16 mouse cellular contexts compared by ENCODE assay signal in the genomic region with DNA sequence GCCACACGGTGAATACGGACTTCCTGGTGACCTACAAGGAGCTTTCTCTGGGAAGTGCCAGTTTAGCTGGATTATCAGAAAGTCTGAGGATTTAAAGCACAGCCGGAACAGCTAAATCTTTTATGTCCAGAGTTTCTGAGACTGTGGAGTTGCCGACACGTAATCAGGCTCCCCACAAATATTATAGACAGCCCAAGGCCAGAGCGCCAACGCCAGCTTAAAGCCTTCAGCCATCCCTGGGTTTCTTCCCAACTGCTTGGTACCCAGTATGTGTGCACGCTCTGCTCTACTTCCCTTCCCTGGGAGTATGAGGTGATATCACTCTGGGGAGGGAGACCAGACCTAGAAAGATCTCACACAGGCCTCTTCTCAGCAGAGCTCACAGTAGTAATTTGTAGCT. TPM values are rescaled to one million over a fixed set of nuclear protein-coding genes. Genes with fewer than 3 reads are reported as not detected.
DNase-seq lines count a peak whose midpoint lies in the region; ATAC-seq and TF ChIP-seq lines count a peak whose summit lies in the region.
"Had no signal": no experiment of that assay in that cellular context is flagged by ENCODE, and none has a peak within 500 bp of the region (broad histone marks: within the 10 kb centered on the region; RNA-seq: fewer than 3 reads in every experiment).

No protein-coding gene starts in this region.

- H3K4me3 ChIP-seq in lung, embryonic 14.5 days (ENCODE audit: low read depth, low read length), result no peak overlapping the region
- H3K4me3 ChIP-seq in lung, adult 2 months (replicated peaks; ENCODE audit: extremely low read depth, low read depth, low read length), result no peak overlapping the region
- H3K4me3 ChIP-seq: forebrain, embryonic 15.5 days; heart, embryonic 15.5 days; hindbrain, embryonic 10.5 days; intestine, embryonic 15.5 days had no signal

- H3K36me3 ChIP-seq in lung, embryonic 14.5 days (ENCODE audit: insufficient read depth), result no peaks in the 10 kb centered on the region
- H3K36me3 ChIP-seq: forebrain, embryonic 15.5 days; heart, embryonic 15.5 days; hindbrain, embryonic 10.5 days; intestine, embryonic 15.5 days had no signal

- peaks cover 3% of the 10 kb centered on the region; the same call in 1 of the 2 replicates for H3K4me1 ChIP-seq in lung, embryonic 14.5 days (ENCODE audit: insufficient read depth)
- H3K4me1 ChIP-seq in lung, adult 2 months (ENCODE audit: control insufficient read depth, insufficient read depth, low read length), result no peaks in the 10 kb centered on the region
- H3K4me1 ChIP-seq: forebrain, embryonic 15.5 days; hindbrain, embryonic 10.5 days had no signal

- H3K9me3 ChIP-seq in lung, embryonic 14.5 days (ENCODE audit: low read depth, low read length), result no peaks in the 10 kb centered on the region
- H3K9me3 ChIP-seq: forebrain, embryonic 15.5 days; heart, embryonic 15.5 days; hindbrain, embryonic 10.5 days; intestine, embryonic 15.5 days had no signal

- H3K4me2 ChIP-seq in lung, embryonic 14.5 days, result no peak overlapping the region
- H3K4me2 ChIP-seq: forebrain, embryonic 15.5 days; heart, embryonic 11.5 days; heart, embryonic 15.5 days; hindbrain, embryonic 14.5 days; intestine, embryonic 15.5 days had no signal

- DNase-seq in lung, embryonic 14.5 days, result no peak
- DNase-seq in lung, adult 2 months, result no peak
- DNase-seq in adrenal gland, postnatal 10 days, result peak; percentile 55
- peak; percentile 60 to 65 for DNase-seq in adrenal gland, postnatal 36 days
- DNase-seq in thymus, postnatal 14 days, result no peak
- DNase-seq in cerebellum, adult 18-20 months, result no peak
- DNase-seq: cerebellum, adult 9-11 months; cerebellum, postnatal 36 days; heart, adult 18-20 months; kidney, adult 18-20 months had no signal

- H3K27ac ChIP-seq in lung, embryonic 14.5 days (ENCODE audit: low read depth), result 0 out of 2 replicates have a peak overlapping the region, but pooled peaks have one; percentile 30
- H3K27ac ChIP-seq: forebrain, embryonic 15.5 days; heart, embryonic 15.5 days; hindbrain, embryonic 10.5 days; hindbrain, embryonic 14.5 days; intestine, embryonic 15.5 days had no signal

- TF ChIP-seq POLR2A in lung, adult 2 months (IDR thresholded peaks at IDR 0.05; ENCODE audit: borderline replicate concordance, extremely low read depth, low read depth, low read length), result no peak

- no peak overlapping the region for H3K9ac ChIP-seq in lung, embryonic 14.5 days
- H3K9ac ChIP-seq: forebrain, embryonic 15.5 days; heart, embryonic 15.5 days; hindbrain, embryonic 14.5 days; intestine, embryonic 15.5 days had no signal

- WGBS in lung, embryonic 14.5 days, result 81% methylated on average over 8 of the region's 8 CpGs
- WGBS in lung, adult 2 months, result 80% methylated on average over 8 of the region's 8 CpGs

- no peak for ATAC-seq in lung, embryonic 14.5 days (ENCODE audit: insufficient read depth)
- ATAC-seq: forebrain, embryonic 15.5 days had no signal

- TF ChIP-seq CTCF in lung, embryonic 14.5 days (IDR thresholded peaks at IDR 0.05; ENCODE audit: low read depth), result no peak
- no peak for TF ChIP-seq CTCF in lung, adult 2 months (IDR thresholded peaks at IDR 0.05; ENCODE audit: insufficient read depth, low read length)

- H3K27me3 ChIP-seq in lung, embryonic 14.5 days (ENCODE audit: insufficient read depth, low read length), result no peaks in the 10 kb centered on the region
- H3K27me3 ChIP-seq: forebrain, embryonic 15.5 days; heart, embryonic 15.5 days; intestine, embryonic 15.5 days had no signal

RNA-seq across cellular contexts. Expression of a gene that starts 10.5 kb away (rescaled TPM):
- 4.0 and 4.6 TPM in 2 replicates for polyA plus RNA-seq in lung, embryonic 14.5 days (2014; fragmentation: Nextera tagmentation; extraction: Ambion mirVana)
- 0.28 and 9.0 TPM in 2 replicates for polyA plus RNA-seq in lung, adult 2 months (2012; rRNA removed)
- total RNA-seq in adrenal gland, postnatal 10 days (2021), result under 1 TPM in 1 of 2 experiments, not detected in 1; 0.12 TPM
- under 1 TPM; 0.10 to 0.23 TPM for total RNA-seq in adrenal gland, postnatal 36 days (2021)

Comparison
In these comparisons a context has a peak if more than half of its experiments do, and no peak if none do; other contexts are left out.
1. DNase-seq: peak in adrenal gland, postnatal 10 days (single experiment) and adrenal gland, postnatal 36 days (2 of 2); none in lung, embryonic 14.5 days (single experiment), lung, adult 2 months (single experiment), thymus, postnatal 14 days (single experiment) and cerebellum, adult 18-20 months (0 of 2).